In genomic region chr2:180396211-180396610, GRCm38 (mm10) we compare ENCODE assay signal across 29 mouse cellular contexts. TPM values are rescaled to one million over a fixed set of nuclear protein-coding genes. Genes with fewer than 3 reads are reported as not detected.
DNase-seq lines count a peak whose midpoint lies in the region; ATAC-seq and TF ChIP-seq lines count a peak whose summit lies in the region.
"Had no signal": no experiment of that assay in that cellular context is flagged by ENCODE, and none has a peak within 500 bp of the region (broad histone marks: within the 10 kb centered on the region; RNA-seq: fewer than 3 reads in every experiment).

No protein-coding gene starts in this region.

- 57% methylated on average over 3 of the region's 3 CpGs for WGBS in heart, adult 2 months
- 76% methylated on average over 3 of the region's 3 CpGs for whole genome bisulfite sequencing in heart, embryonic 14.5 days
- 61% methylated on average over 3 of the region's 3 CpGs for WGBS in heart, postnatal 0 days
- 82% methylated on average over 3 of the region's 3 CpGs for WGBS in heart, embryonic 10.5 days
- 68% methylated on average over 3 of the region's 3 CpGs for WGBS in forebrain, embryonic 13.5 days

- no peaks in the 10 kb centered on the region for H3K9me3 ChIP-seq in heart, embryonic 14.5 days (ENCODE audit: control insufficient read depth, low read length)
- H3K9me3 ChIP-seq in heart, postnatal 0 days (replicated peaks; ENCODE audit: control insufficient read depth, low read length) = no peaks in the 10 kb centered on the region
- H3K9me3 ChIP-seq in heart, embryonic 10.5 days = no peaks in the 10 kb centered on the region
- H3K9me3 ChIP-seq in forebrain, embryonic 13.5 days (replicated peaks) = no peaks in the 10 kb centered on the region
- H3K9me3 ChIP-seq: embryonic facial prominence, embryonic 10.5 days; embryonic facial prominence, embryonic 13.5 days; forebrain, embryonic 12.5 days had no signal

- ATAC-seq in heart, embryonic 14.5 days (ENCODE audit: insufficient number of reproducible peaks, insufficient read depth, low FRiP score, low read depth) = no peak
- no peak for ATAC-seq in heart, postnatal 0 days (ENCODE audit: insufficient read depth, low read depth)
- no peak for ATAC-seq in forebrain, embryonic 13.5 days
- ATAC-seq: CD4-positive, CD25-positive, alpha-beta regulatory T cell, adult 4 months; forebrain, embryonic 16.5 days; hindbrain, postnatal 0 days; inflammation-experienced regulatory T-cells, adult 6 months; intestine, embryonic 16.5 days had no signal

- H3K36me3 ChIP-seq in heart, adult 2 months (ENCODE audit: control insufficient read depth, insufficient read depth, low read length) = peaks cover 4% of the 10 kb centered on the region
- peaks cover 67% of the 10 kb centered on the region for H3K36me3 ChIP-seq in heart, embryonic 14.5 days (ENCODE audit: control insufficient read depth, insufficient read depth, low read length)
- no peaks in the 10 kb centered on the region; the same call in 1 of the 2 replicates for H3K36me3 ChIP-seq in heart, postnatal 0 days (replicated peaks; ENCODE audit: control insufficient read depth, insufficient read depth, low read length)
- H3K36me3 ChIP-seq in heart, embryonic 10.5 days = peaks cover 40% of the 10 kb centered on the region; the same call in 1 of the 2 replicates
- H3K36me3 ChIP-seq in forebrain, embryonic 13.5 days (ENCODE audit: poor library complexity, severe bottlenecking) = no peaks in the 10 kb centered on the region
- H3K36me3 ChIP-seq: embryonic facial prominence, embryonic 10.5 days; embryonic facial prominence, embryonic 13.5 days; forebrain, embryonic 12.5 days had no signal

- TF ChIP-seq POLR2A in heart, adult 2 months (IDR thresholded peaks at IDR 0.05; ENCODE audit: insufficient read depth, low read depth, low read length) = peak; percentile 69

- no peaks in the 10 kb centered on the region for H3K27me3 ChIP-seq in heart, adult 2 months (ENCODE audit: control insufficient read depth, insufficient read depth, low read length)
- H3K27me3 ChIP-seq in heart, embryonic 14.5 days (ENCODE audit: control insufficient read depth, insufficient read depth, low read length) = no peaks in the 10 kb centered on the region
- no peaks in the 10 kb centered on the region for H3K27me3 ChIP-seq in heart, postnatal 0 days (ENCODE audit: control insufficient read depth, insufficient read depth, low read length)
- no peaks in the 10 kb centered on the region for H3K27me3 ChIP-seq in heart, embryonic 10.5 days (ENCODE audit: insufficient read depth, poor library complexity, severe bottlenecking)
- H3K27me3 ChIP-seq in forebrain, embryonic 13.5 days = peaks cover 5% of the 10 kb centered on the region; the same call in 1 of the 2 replicates

- H3K4me1 ChIP-seq in heart, adult 2 months (ENCODE audit: control insufficient read depth, insufficient read depth, low read length) = peaks cover 6% of the 10 kb centered on the region
- H3K4me1 ChIP-seq in heart, embryonic 14.5 days (ENCODE audit: control insufficient read depth in 2 of 2, insufficient read depth in 2 of 2, low read length in 2 of 2) = peaks cover 49 to 75% of the 10 kb centered on the region in 2 experiments
- peaks cover 9% of the 10 kb centered on the region; the same call in 1 of the 2 replicates for H3K4me1 ChIP-seq in heart, postnatal 0 days (ENCODE audit: control insufficient read depth, insufficient read depth)
- H3K4me1 ChIP-seq in heart, embryonic 10.5 days = peaks cover 76% of the 10 kb centered on the region
- no peaks in the 10 kb centered on the region for H3K4me1 ChIP-seq in forebrain, embryonic 13.5 days
- H3K4me1 ChIP-seq: embryonic facial prominence, embryonic 13.5 days; forebrain, embryonic 12.5 days had no signal

- no peak for DNase-seq in heart, adult 2 months
- no peak for DNase-seq in heart, adult 9 months (ENCODE audit: low spot score in 2 of 2)
- DNase-seq in heart, postnatal 14 days = no peak
- no peak for DNase-seq in heart, postnatal 0 days (ENCODE audit: low spot score)
- DNase-seq in heart, embryonic 10.5 days (ENCODE audit: low spot score) = no peak
- DNase-seq in skeletal muscle tissue, adult 2 months (ENCODE audit: low read depth, low spot score) = peak; percentile 50
- DNase-seq: adrenal gland, adult 2 months; adrenal gland, postnatal 14 days; cerebellum, adult 11-12 months; cerebellum, adult 8-10 months; cerebellum, postnatal 10 days; cerebellum, postnatal 36 days; embryo, embryonic 11 days; kidney, adult 18-20 months; kidney, adult 9 months had no signal

- H3K79me2 ChIP-seq in heart, adult 2 months (replicated peaks; ENCODE audit: control insufficient read depth, insufficient read depth, low read length) = no peaks in the 10 kb centered on the region

- no peak overlapping the region for H3K4me3 ChIP-seq in heart, adult 2 months
- no peak overlapping the region for H3K4me3 ChIP-seq in heart, embryonic 14.5 days (ENCODE audit: control insufficient read depth in 1 of 2, insufficient read depth in 1 of 2, low read depth in 1 of 2, low read length in 2 of 2)
- H3K4me3 ChIP-seq in heart, postnatal 0 days (ENCODE audit: low read depth, low read length) = no peak overlapping the region
- H3K4me3 ChIP-seq in heart, embryonic 10.5 days = no peak overlapping the region
- no peak overlapping the region for H3K4me3 ChIP-seq in forebrain, embryonic 13.5 days
- H3K4me3 ChIP-seq: embryonic facial prominence, embryonic 10.5 days; embryonic facial prominence, embryonic 13.5 days; erythroblast, embryonic 14.5 days; forebrain, embryonic 12.5 days had no signal

- H3K9ac ChIP-seq in heart, adult 2 months (ENCODE audit: low read depth, low read length) = no peak overlapping the region
- H3K9ac ChIP-seq in heart, embryonic 14.5 days (ENCODE audit: low read length) = 0 out of 2 replicates have a peak overlapping the region, but pooled peaks have one; percentile 42
- H3K9ac ChIP-seq in heart, postnatal 0 days (replicated peaks; ENCODE audit: low read depth, low read length) = 0 out of 2 replicates have a peak overlapping the region, but pooled peaks have one; percentile 20
- H3K9ac ChIP-seq in forebrain, embryonic 13.5 days = no peak overlapping the region
- H3K9ac ChIP-seq: embryonic facial prominence, embryonic 13.5 days; forebrain, embryonic 12.5 days; hindbrain, embryonic 14.5 days had no signal

- intact Hi-C loops in heart, adult 2 months (cut with DNase I) = no loop called here
- intact Hi-C loops in heart, postnatal 14 days (cut with DNase I) = no loop called here

- no peak for TF ChIP-seq CTCF in heart, adult 2 months (IDR thresholded peaks at IDR 0.05)
- TF ChIP-seq CTCF in heart, postnatal 0 days (IDR thresholded peaks at IDR 0.05; ENCODE audit: low read depth) = no peak

- no peak overlapping the region for H3K4me2 ChIP-seq in heart, embryonic 14.5 days (ENCODE audit: low read length)
- no peak overlapping the region for H3K4me2 ChIP-seq in heart, postnatal 0 days (ENCODE audit: low read depth, low read length)
- no peak overlapping the region for H3K4me2 ChIP-seq in forebrain, embryonic 13.5 days
- H3K4me2 ChIP-seq: embryonic facial prominence, embryonic 13.5 days; forebrain, embryonic 12.5 days; hindbrain, embryonic 14.5 days had no signal

- TF ChIP-seq EP300 in heart, adult 2 months (IDR thresholded peaks at IDR 0.05; ENCODE audit: insufficient read depth, low read depth, low read length) = peak; percentile 67; the same call in 1 of the 2 replicates
- peak; percentile 32 for TF ChIP-seq EP300 in heart, postnatal 0 days (IDR thresholded peaks at IDR 0.05; ENCODE audit: low read depth)

- no peak overlapping the region; the same call in 1 of the 2 replicates for H3K27ac ChIP-seq in heart, adult 2 months
- H3K27ac ChIP-seq in heart, embryonic 14.5 days (replicated peaks in 1 of 2; ENCODE audit: control insufficient read depth in 1 of 2, insufficient read depth in 1 of 2, low read depth in 2 of 2, low read length in 2 of 2) = peak overlapping the region; percentile 11 to 92; a peak in 1 of 4 replicates
- H3K27ac ChIP-seq in heart, postnatal 0 days (ENCODE audit: low read depth) = peak overlapping the region; percentile 96
- H3K27ac ChIP-seq in heart, embryonic 10.5 days = no peak overlapping the region
- H3K27ac ChIP-seq in forebrain, embryonic 13.5 days = no peak overlapping the region
- H3K27ac ChIP-seq: embryonic facial prominence, embryonic 10.5 days; embryonic facial prominence, embryonic 13.5 days; forebrain, embryonic 12.5 days; hindbrain, embryonic 14.5 days; hindbrain, postnatal 0 days had no signal

RNA-seq across cellular contexts. Expression of gene Slco4a1, which starts 59.8 kb away (rescaled TPM):
- not detected for total RNA-seq in heart, adult 2 months (2021)
- polyA plus RNA-seq in heart, adult 2 months (2012; rRNA removed) = 0.26 and 0.94 TPM in 2 replicates
- 0.26 TPM in 2 replicates for polyA plus RNA-seq in heart, embryonic 14.5 days (2014; fragmentation: Nextera tagmentation; extraction: Ambion mirVana)
- under 1 TPM; 0.12 to 0.41 TPM for total RNA-seq in heart, postnatal 14 days (2021)
- 0.50 TPM in 1 of 2 replicates, not detected in the other for total RNA-seq in heart, postnatal 0 days (2014; rRNA removed; ENCODE audit: low replicate concordance)
- polyA plus RNA-seq in heart, postnatal 0 days (2015; fragmentation: Nextera tagmentation; extraction: Ambion mirVana) = not detected in 2 replicates
- polyA plus RNA-seq in heart, embryonic 10.5 days (2016; fragmentation: Nextera tagmentation; extraction: Ambion mirVana) = 0.59 and 0.60 TPM in 2 replicates
- polyA plus RNA-seq in forebrain, embryonic 13.5 days (2015; fragmentation: Nextera tagmentation; extraction: Ambion mirVana) = 1.1 and 2.1 TPM in 2 replicates
- total RNA-seq: gastrocnemius, adult 18-20 months; MEL had no signal

Comparison
In these comparisons a context has a peak if more than half of its experiments do, and no peak if none do; other contexts are left out.
1. H3K27ac ChIP-seq: peak in heart, embryonic 14.5 days (2 of 2) and heart, postnatal 0 days (single experiment); none in heart, adult 2 months (single experiment), heart, embryonic 10.5 days (single experiment) and forebrain, embryonic 13.5 days (single experiment).
2. H3K9ac ChIP-seq: peak in heart, embryonic 14.5 days (single experiment) and heart, postnatal 0 days (single experiment); none in heart, adult 2 months (single experiment) and forebrain, embryonic 13.5 days (single experiment).